Mouse (Mus musculus) embryonic facial prominence, embryonic 11.5 days (tissue): ENCODE results near the gene Coro2a. TPM values are rescaled to one million over a fixed set of nuclear protein-coding genes. Genes with fewer than 3 reads are reported as not detected.

Source experiments
- ATAC-seq: fragments of 200-750 bp; cut with Nextera tagmentation; replicated peaks from 2 replicates; pipeline ENCODE4 v1.8.0; 2017; ENCODE audit warnings: low read depth; ENCODE audit not compliant: insufficient number of reproducible peaks, low FRiP score, low TSS enrichment
- DNase-seq: peaks from one replicate; pipeline ENCODE4 v3.0.0-alpha.2; 2015; ENCODE audit warnings: low spot score
- H3K27ac ChIP-seq: fragments of 300-500 bp; sonication (generic); replicated peaks from 2 replicates; pipeline ENCODE4 v1.5.1; 2014; ENCODE audit warnings: mild to moderate bottlenecking, low read depth, low read length, control low read depth
- H3K27me3 ChIP-seq: fragments of 300-500 bp; sonication (generic); 2 replicates; pipeline ENCODE4 v1.6.1; 2014; ENCODE audit warnings: mild to moderate bottlenecking, low read length, moderate library complexity, mixed read lengths; ENCODE audit not compliant: control insufficient read depth, insufficient read depth
- H3K36me3 ChIP-seq: fragments of 300-500 bp; sonication (generic); replicated peaks from 2 replicates; pipeline ENCODE4 v1.6.1; 2014; ENCODE audit warnings: low read depth, mild to moderate bottlenecking, low read length, moderate library complexity, mixed read lengths; ENCODE audit not compliant: control insufficient read depth, insufficient read depth
- H3K4me1 ChIP-seq: fragments of 300-500 bp; sonication (generic); 2 replicates; pipeline ENCODE4 v1.6.1; 2014; ENCODE audit warnings: low read length, mixed read lengths; ENCODE audit not compliant: control insufficient read depth, insufficient read depth
- H3K4me2 ChIP-seq: fragments of 300-500 bp; sonication (generic); 2 replicates; pipeline ENCODE4 v1.6.1; 2014; ENCODE audit warnings: low read depth, mild to moderate bottlenecking, control low read depth, low read length, moderate library complexity
- H3K4me3 ChIP-seq: fragments of 300-500 bp; sonication (generic); 2 replicates; pipeline ENCODE4 v1.5.1; 2014; ENCODE audit warnings: low read depth, low read length, control low read depth
- H3K9ac ChIP-seq: fragments of 300-500 bp; sonication (generic); replicated peaks from 2 replicates; pipeline ENCODE4 v1.6.1; 2014; ENCODE audit warnings: mild to moderate bottlenecking, control low read depth, low read length
- H3K9me3 ChIP-seq: fragments of 300-500 bp; sonication (generic); replicated peaks from 2 replicates; pipeline ENCODE4 v1.6.1; 2016; ENCODE audit warnings: mild to moderate bottlenecking, low read length, inconsistent platforms, mixed read lengths; ENCODE audit not compliant: control insufficient read depth
- WGBS: fragments of 180-500 bp; shearing (Covaris S2); extraction: QIAGEN DNeasy Blood & Tissue Kit; methylation state at CpG from one replicate; pipeline ENCODE4 v1.1.7; 2014; 5-methylcytosine and 5-hydroxymethylcytosine counted together
- polyA plus RNA-seq: library from polyadenylated mRNA; unstranded; fragments of >200 nt; fragmentation: Nextera tagmentation; extraction: Ambion mirVana; gene quantifications from 2 replicates; pipeline ENCODE4 v1.2.1, GENCODE M21; 2014

Coro2a gene
- polyA plus RNA-seq, 1 experiment from 2014 or later: 6.0 TPM

DNA sequence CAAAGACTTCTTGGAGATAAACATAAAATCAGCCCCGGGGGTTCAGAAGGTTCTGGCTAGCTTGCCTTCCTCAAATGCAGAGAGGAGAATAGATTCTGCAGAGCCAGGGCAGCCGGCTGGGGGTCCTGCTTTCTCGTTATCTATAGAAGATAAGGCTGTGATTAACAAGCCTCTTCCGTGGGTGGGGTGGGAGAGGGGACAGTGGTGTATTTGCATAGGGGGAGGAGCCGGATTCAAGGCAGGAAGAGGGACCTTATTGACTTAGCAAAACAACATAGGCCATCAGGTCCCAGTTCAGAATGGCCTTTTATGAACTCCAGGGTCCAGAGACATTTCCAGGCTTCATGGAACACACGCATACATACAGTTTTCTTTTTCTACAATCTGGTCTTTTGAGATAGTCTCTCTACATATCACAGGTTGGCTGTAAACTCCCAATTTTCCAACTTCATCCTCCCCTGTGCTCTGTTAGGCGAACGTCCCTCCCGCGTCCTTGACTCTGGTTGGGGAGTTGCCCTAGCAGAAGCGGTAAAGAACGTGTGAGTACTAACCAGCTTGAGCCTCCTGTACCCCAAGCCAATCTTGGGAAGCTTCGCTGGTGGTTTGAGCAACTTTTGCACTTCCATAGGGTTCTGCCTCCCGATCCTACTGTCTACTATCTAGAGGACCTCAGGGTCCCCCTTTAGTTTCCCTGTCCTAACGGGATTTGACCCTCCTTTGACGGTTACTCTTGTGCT lies 66.7 kb downstream of the Coro2a start:
- no peak overlapping the region for H3K27ac ChIP-seq
- DNase-seq: no peak
- H3K9me3 ChIP-seq: no peaks in the 10 kb centered on the region
- 7% methylated on average over 16 of the region's 16 CpGs for WGBS
- H3K27me3 ChIP-seq: peaks cover 29% of the 10 kb centered on the region
- H3K4me2 ChIP-seq: peak overlapping the region; percentile 78
- ATAC-seq: no peak
- H3K36me3 ChIP-seq: no peaks in the 10 kb centered on the region
- 0 out of 2 replicates have a peak overlapping the region, but pooled peaks have one; percentile 25 for H3K9ac ChIP-seq
- peaks cover 2% of the 10 kb centered on the region; the same call in 1 of the 2 replicates for H3K4me1 ChIP-seq
- H3K4me3 ChIP-seq: peak overlapping the region; percentile 41

GRCm38 (mm10) chr4:46533934-46534720 lies 67.9 kb downstream of the Coro2a start:
- H3K4me1 ChIP-seq: peaks cover 2% of the 10 kb centered on the region; the same call in 1 of the 2 replicates
- ATAC-seq (no peak), DNase-seq (peak; percentile 16)
- H3K27me3 ChIP-seq: peaks cover 29% of the 10 kb centered on the region
- H3K4me2 ChIP-seq: peak overlapping the region; percentile 37
- no peak overlapping the region for H3K4me3 ChIP-seq
- no peak overlapping the region; the same call in 1 of the 2 replicates for H3K9ac ChIP-seq
- no peak overlapping the region for H3K27ac ChIP-seq
- WGBS: 10% methylated on average over 29 of the region's 29 CpGs
- H3K9me3 ChIP-seq: no peaks in the 10 kb centered on the region
- no peaks in the 10 kb centered on the region for H3K36me3 ChIP-seq

GRCm38 (mm10) chr4:46532926-46533325 lies 69.1 kb downstream of the Coro2a start:
- H3K27me3 ChIP-seq: peaks cover 27% of the 10 kb centered on the region
- no peaks in the 10 kb centered on the region for H3K36me3 ChIP-seq
- no peak overlapping the region for H3K9ac ChIP-seq
- no peak for DNase-seq
- 67% methylated on average over 7 of the region's 7 CpGs for WGBS
- no peak for ATAC-seq
- no peaks in the 10 kb centered on the region for H3K9me3 ChIP-seq
- peaks cover 2% of the 10 kb centered on the region; the same call in 1 of the 2 replicates for H3K4me1 ChIP-seq
- no peak overlapping the region for H3K27ac ChIP-seq
- H3K4me3 ChIP-seq: no peak overlapping the region
- no peak overlapping the region for H3K4me2 ChIP-seq

DNA sequence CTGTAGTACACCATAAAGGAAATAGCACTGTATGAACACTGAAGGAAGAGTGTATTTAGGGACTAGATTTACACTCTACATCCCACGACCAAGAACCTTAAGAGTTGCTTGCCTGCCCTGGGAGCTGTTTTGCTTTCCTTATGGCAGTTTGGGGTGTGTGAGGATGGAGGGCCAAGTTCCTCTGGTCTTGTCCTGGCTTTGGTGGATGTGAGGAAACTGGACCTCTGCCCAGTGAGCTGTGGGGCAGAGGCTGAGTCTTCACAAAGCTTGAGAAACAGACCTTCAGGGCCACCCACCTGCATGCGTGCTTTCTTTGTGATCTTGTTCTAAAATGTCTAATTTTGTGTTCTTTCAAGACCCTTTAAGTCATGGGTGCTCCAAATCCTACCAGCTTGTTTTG lies 69.5 kb downstream of the Coro2a start:
- no peak overlapping the region for H3K4me2 ChIP-seq
- 82% methylated on average over 2 of the region's 2 CpGs for WGBS
- H3K4me1 ChIP-seq: peaks cover 2% of the 10 kb centered on the region; the same call in 1 of the 2 replicates
- peaks cover 27% of the 10 kb centered on the region for H3K27me3 ChIP-seq
- no peaks in the 10 kb centered on the region for H3K9me3 ChIP-seq
- DNase-seq: no peak
- no peak for ATAC-seq
- no peaks in the 10 kb centered on the region for H3K36me3 ChIP-seq
- no peak overlapping the region for H3K27ac ChIP-seq
- H3K9ac ChIP-seq: no peak overlapping the region
- no peak overlapping the region for H3K4me3 ChIP-seq

DNA sequence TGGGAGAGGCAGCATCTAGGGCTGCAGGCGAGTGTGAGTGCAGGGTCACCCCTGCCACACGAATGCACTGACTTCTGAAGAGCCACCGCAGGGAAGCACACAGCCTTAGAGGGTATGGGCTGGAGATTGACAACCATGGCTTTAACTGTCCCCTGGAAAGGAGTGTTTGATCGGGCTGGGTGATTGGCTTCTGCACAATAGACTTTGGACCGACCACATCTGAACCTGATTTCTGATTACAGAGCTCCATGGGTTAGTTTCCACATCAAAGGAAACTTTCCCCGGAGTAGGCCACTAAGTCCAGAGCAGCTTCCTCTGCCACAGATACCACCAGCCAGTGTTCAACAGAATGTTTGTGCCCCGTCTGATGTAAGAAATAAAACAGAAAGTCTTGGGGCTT lies 72.3 kb downstream of the Coro2a start:
- Histone ChIP-seq H3K9me3 (no peaks in the 10 kb centered on the region), H3K27me3 (peaks cover 8% of the 10 kb centered on the region), H3K27ac (no peak overlapping the region), H3K9ac (no peak overlapping the region), H3K4me3 (no peak overlapping the region), H3K36me3 (no peaks in the 10 kb centered on the region), H3K4me2 (no peak overlapping the region), H3K4me1 (peaks cover 2% of the 10 kb centered on the region; the same call in 1 of the 2 replicates)
- WGBS: 38% methylated on average over 7 of the region's 7 CpGs
- DNase-seq (peak; percentile 18), ATAC-seq (no peak)

- WGBS: 4% methylated on average over 6 of the region's 7 CpGs
- H3K27ac ChIP-seq: no peak overlapping the region
- peak overlapping the region; percentile 32 for H3K9ac ChIP-seq
- H3K4me2 ChIP-seq: peak overlapping the region; percentile 44
- no peaks in the 10 kb centered on the region for H3K4me1 ChIP-seq
- H3K4me3 ChIP-seq: peak overlapping the region; percentile 19
- no peaks in the 10 kb centered on the region for H3K27me3 ChIP-seq
- DNase-seq (peak; percentile 11), ATAC-seq (0 out of 2 replicates have a peak, but pooled peaks have one; percentile 48)
- no peaks in the 10 kb centered on the region for H3K36me3 ChIP-seq
- no peaks in the 10 kb centered on the region for H3K9me3 ChIP-seq
Observed at GRCm38 (mm10) chr4:46527558-46527926, 74.5 kb downstream of the Coro2a start.

DNA sequence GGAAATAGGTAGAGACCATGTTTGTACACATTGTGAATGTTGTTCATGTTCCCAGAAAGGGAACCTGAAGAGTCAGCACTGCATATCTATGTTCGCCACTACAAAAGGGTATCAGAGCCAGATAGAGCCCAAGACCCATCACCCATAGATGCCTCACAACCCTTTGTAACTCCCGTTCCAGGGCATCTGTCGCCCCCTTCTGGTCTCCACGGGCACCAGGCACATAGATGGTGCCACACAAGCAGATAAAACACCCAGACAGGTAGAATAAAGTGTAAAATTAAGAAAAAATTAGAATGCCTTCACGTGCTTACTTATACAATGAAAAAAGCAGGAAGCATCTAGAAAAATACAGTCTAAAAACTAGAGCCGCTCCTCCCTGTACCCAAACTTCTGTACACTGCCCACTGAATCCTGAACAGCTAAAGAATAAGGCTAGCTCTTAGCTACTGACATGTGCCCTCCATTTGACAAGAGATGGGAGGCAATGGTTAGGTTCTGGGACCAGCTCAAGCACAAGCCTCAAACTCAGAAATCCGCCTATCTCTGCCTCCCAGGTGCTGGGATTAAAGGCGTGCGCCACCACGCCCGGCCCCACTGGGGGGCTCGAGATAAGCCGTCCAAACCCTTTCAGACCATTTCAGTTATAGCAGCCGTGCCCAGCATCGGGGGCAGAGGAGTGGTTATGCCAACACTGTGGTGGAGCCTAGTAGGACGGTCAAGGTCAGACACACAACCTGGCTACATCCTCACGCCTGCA lies 75.0 kb downstream of the Coro2a start:
- 29% methylated on average over 17 of the region's 17 CpGs for WGBS
- no peaks in the 10 kb centered on the region for H3K4me1 ChIP-seq
- peak overlapping the region; percentile 44 for H3K4me2 ChIP-seq
- peak; percentile 14 for DNase-seq
- H3K27me3 ChIP-seq: no peaks in the 10 kb centered on the region
- H3K4me3 ChIP-seq: peak overlapping the region; percentile 19
- H3K9me3 ChIP-seq: no peaks in the 10 kb centered on the region
- 0 out of 2 replicates have a peak, but pooled peaks have one; percentile 39 for ATAC-seq
- no peaks in the 10 kb centered on the region for H3K36me3 ChIP-seq
- H3K9ac ChIP-seq: peak overlapping the region; percentile 32
- H3K27ac ChIP-seq: no peak overlapping the region
